Mouse (Mus musculus): ENCODE measurements around the gene Inpp4a. TPM values are rescaled to one million over a fixed set of nuclear protein-coding genes. Genes with fewer than 3 reads are reported as not detected.

Gene Inpp4a
- polyA plus RNA-seq, 1 experiment from 2014 or later = 17.8 TPM

DNA sequence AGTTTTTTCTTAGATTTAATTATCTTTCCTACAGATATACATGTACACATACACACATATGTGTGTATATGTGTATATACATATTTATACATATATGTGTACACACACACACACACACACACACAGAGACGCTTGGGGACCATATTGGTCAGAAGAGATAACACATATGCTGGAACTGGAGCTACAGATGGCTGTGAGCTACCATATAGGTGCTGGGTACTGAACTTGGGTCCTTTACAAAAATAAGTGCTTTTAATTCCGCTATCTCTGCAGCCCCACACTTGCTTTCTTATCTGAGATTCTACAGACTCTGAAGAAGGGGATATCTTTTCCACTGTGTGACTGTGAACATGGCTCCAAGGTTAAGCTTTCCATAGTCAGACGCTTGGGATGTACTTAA, 43.6 kb downstream of the Inpp4a start:
- Histone ChIP-seq H3K4me1 (ENCODE audit: control insufficient read depth, insufficient read depth, low read length) (0 out of 2 replicates have a peak, but pooled peaks cover 7% of the 10 kb centered on the region), H3K4me3 (ENCODE audit: low read length) (no peak overlapping the region), H3K4me2 (replicated peaks; ENCODE audit: low read depth, low read length) (no peak overlapping the region), H3K9me3 (ENCODE audit: control insufficient read depth, low read length) (no peaks in the 10 kb centered on the region), H3K27me3 (ENCODE audit: control insufficient read depth, insufficient read depth, low read length) (no peaks in the 10 kb centered on the region), H3K9ac (ENCODE audit: low read depth, low read length) (no peak overlapping the region), H3K27ac (ENCODE audit: low read depth, low read length) (no peak overlapping the region), H3K36me3 (ENCODE audit: control insufficient read depth, insufficient read depth, low read length) (no peaks in the 10 kb centered on the region)
- WGBS = 88% methylated on average over 3 of the region's 3 CpGs
- no peak for ATAC-seq (ENCODE audit: low FRiP score, low TSS enrichment)

DNA sequence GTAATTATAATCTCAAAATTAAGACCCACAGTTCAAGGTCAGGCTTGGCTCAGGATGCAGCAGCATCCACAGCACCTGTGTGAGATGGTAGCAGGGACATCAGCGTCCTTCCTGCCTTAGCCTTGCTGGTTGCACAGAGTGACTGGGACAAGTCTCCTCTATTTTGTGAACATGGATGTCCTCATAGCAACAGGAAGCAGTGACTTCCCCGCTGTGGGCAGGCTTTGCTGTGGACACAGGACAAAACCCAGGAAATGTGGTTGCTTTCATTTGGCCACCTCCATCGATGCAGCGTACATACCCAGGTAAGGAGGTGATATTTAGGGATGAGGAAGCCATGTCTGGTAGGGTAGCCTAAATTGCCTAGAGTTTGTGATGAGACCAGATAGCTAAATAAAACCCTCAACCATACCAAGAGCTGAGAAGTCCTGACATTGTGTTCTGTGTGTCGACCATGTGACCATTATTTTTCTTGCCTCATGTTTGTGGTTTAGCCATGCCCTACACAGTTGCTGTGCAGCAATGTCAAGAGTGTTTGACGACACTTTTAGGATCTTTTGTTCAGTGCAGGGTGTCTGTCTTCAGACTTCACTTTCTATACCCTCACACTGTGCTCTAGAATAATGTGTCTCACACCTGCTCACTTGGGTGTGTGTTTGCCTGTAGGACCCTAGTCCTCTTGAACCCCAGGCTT, 44.7 kb downstream of the Inpp4a start:
- H3K27me3 ChIP-seq (ENCODE audit: control insufficient read depth, insufficient read depth, low read length) = no peaks in the 10 kb centered on the region
- WGBS = 88% methylated on average over 6 of the region's 6 CpGs
- H3K36me3 ChIP-seq (ENCODE audit: control insufficient read depth, insufficient read depth, low read length) = no peaks in the 10 kb centered on the region
- 0 out of 2 replicates have a peak, but pooled peaks cover 7% of the 10 kb centered on the region for H3K4me1 ChIP-seq (ENCODE audit: control insufficient read depth, insufficient read depth, low read length)
- no peak overlapping the region for H3K9ac ChIP-seq (ENCODE audit: low read depth, low read length)
- ATAC-seq (ENCODE audit: low FRiP score, low TSS enrichment) = no peak
- H3K27ac ChIP-seq (ENCODE audit: low read depth, low read length) = no peak overlapping the region
- H3K4me2 ChIP-seq (replicated peaks; ENCODE audit: low read depth, low read length) = no peak overlapping the region
- no peak overlapping the region for H3K4me3 ChIP-seq (ENCODE audit: low read length)
- H3K9me3 ChIP-seq (ENCODE audit: control insufficient read depth, low read length) = no peaks in the 10 kb centered on the region

- H3K4me2 ChIP-seq (replicated peaks; ENCODE audit: low read depth, low read length) = no peak overlapping the region
- WGBS = 85% methylated on average over 9 of the region's 9 CpGs
These were observed 47.9 kb downstream of the Inpp4a start for GRCm38 (mm10) chr1:37347361-37348080.

GRCm38 (mm10) chr1:37350886-37351651, 51.4 kb downstream of the Inpp4a start:
- no peaks in the 10 kb centered on the region for H3K4me1 ChIP-seq (ENCODE audit: control insufficient read depth, insufficient read depth, low read length)
- no peaks in the 10 kb centered on the region for H3K9me3 ChIP-seq (ENCODE audit: control insufficient read depth, low read length)
- H3K4me3 ChIP-seq (ENCODE audit: low read length) = no peak overlapping the region
- ATAC-seq (ENCODE audit: low FRiP score, low TSS enrichment) = no peak
- no peak overlapping the region for H3K27ac ChIP-seq (ENCODE audit: low read depth, low read length)
- H3K27me3 ChIP-seq (ENCODE audit: control insufficient read depth, insufficient read depth, low read length) = no peaks in the 10 kb centered on the region
- no peak overlapping the region for H3K9ac ChIP-seq (ENCODE audit: low read depth, low read length)
- H3K4me2 ChIP-seq (replicated peaks; ENCODE audit: low read depth, low read length) = no peak overlapping the region
- WGBS = 74% methylated on average over 7 of the region's 7 CpGs
- no peaks in the 10 kb centered on the region for H3K36me3 ChIP-seq (ENCODE audit: control insufficient read depth, insufficient read depth, low read length)

More at GRCm38 (mm10) chr1:37347361-37348080, 47.9 kb downstream of the Inpp4a start:
- Histone ChIP-seq H3K27me3 (ENCODE audit: control insufficient read depth, insufficient read depth, low read length) (no peaks in the 10 kb centered on the region), H3K27ac (ENCODE audit: low read depth, low read length) (no peak overlapping the region), H3K9ac (ENCODE audit: low read depth, low read length) (no peak overlapping the region), H3K4me1 (ENCODE audit: control insufficient read depth, insufficient read depth, low read length) (no peaks in the 10 kb centered on the region), H3K4me3 (ENCODE audit: low read length) (no peak overlapping the region), H3K9me3 (ENCODE audit: control insufficient read depth, low read length) (no peaks in the 10 kb centered on the region), H3K36me3 (ENCODE audit: control insufficient read depth, insufficient read depth, low read length) (no peaks in the 10 kb centered on the region)
- ATAC-seq (ENCODE audit: low FRiP score, low TSS enrichment) = no peak

GRCm38 (mm10) chr1:37351961-37352360, 52.3 kb downstream of the Inpp4a start:
- Histone ChIP-seq H3K27ac (ENCODE audit: low read depth, low read length) (no peak overlapping the region), H3K36me3 (ENCODE audit: control insufficient read depth, insufficient read depth, low read length) (no peaks in the 10 kb centered on the region), H3K4me1 (ENCODE audit: control insufficient read depth, insufficient read depth, low read length) (no peaks in the 10 kb centered on the region), H3K9ac (ENCODE audit: low read depth, low read length) (no peak overlapping the region), H3K4me3 (ENCODE audit: low read length) (no peak overlapping the region), H3K4me2 (replicated peaks; ENCODE audit: low read depth, low read length) (no peak overlapping the region), H3K27me3 (ENCODE audit: control insufficient read depth, insufficient read depth, low read length) (no peaks in the 10 kb centered on the region), H3K9me3 (ENCODE audit: control insufficient read depth, low read length) (no peaks in the 10 kb centered on the region)
- WGBS = 96% methylated on average over 2 of the region's 2 CpGs
- ATAC-seq (ENCODE audit: low FRiP score, low TSS enrichment) = no peak

- H3K27ac ChIP-seq (ENCODE audit: low read depth, low read length) = no peak overlapping the region
- no peak overlapping the region for H3K9ac ChIP-seq (ENCODE audit: low read depth, low read length)
- H3K4me1 ChIP-seq (ENCODE audit: control insufficient read depth, insufficient read depth, low read length) = no peaks in the 10 kb centered on the region
- no peak for ATAC-seq (ENCODE audit: low FRiP score, low TSS enrichment)
- H3K4me3 ChIP-seq (ENCODE audit: low read length) = no peak overlapping the region
- no peaks in the 10 kb centered on the region; the same call in 1 of the 2 replicates for H3K36me3 ChIP-seq (ENCODE audit: control insufficient read depth, insufficient read depth, low read length)
- H3K9me3 ChIP-seq (ENCODE audit: control insufficient read depth, low read length) = no peaks in the 10 kb centered on the region
- 76% methylated on average over 4 of the region's 4 CpGs for WGBS
- no peak overlapping the region for H3K4me2 ChIP-seq (replicated peaks; ENCODE audit: low read depth, low read length)
- H3K27me3 ChIP-seq (ENCODE audit: control insufficient read depth, insufficient read depth, low read length) = no peaks in the 10 kb centered on the region
These were observed 53.8 kb downstream of the Inpp4a start for GRCm38 (mm10) chr1:37353456-37353855.

DNA sequence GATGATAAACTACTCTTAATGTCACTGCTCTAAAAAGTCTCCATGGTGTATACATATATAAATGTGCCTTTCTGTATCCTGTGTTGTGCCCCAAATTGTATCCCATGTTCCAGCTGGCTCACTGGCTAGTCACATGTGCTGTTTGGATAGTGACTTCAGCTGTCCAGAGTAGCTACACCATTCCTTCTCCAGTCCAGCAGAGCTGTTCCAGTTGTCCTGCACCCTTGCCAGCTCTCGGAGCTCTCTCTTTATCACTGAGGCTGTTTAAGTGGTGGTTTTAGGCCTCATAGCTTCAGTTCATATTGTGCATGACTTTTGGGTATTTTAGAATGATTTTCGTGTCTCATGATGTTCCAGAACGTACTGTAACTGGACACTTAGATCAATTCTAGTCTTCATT, 55.8 kb downstream of the Inpp4a start:
- no peak overlapping the region for H3K9ac ChIP-seq (ENCODE audit: low read depth, low read length)
- H3K27me3 ChIP-seq (ENCODE audit: control insufficient read depth, insufficient read depth, low read length) = no peaks in the 10 kb centered on the region
- no peak for ATAC-seq (ENCODE audit: low FRiP score, low TSS enrichment)
- no peaks in the 10 kb centered on the region for H3K4me1 ChIP-seq (ENCODE audit: control insufficient read depth, insufficient read depth, low read length)
- H3K9me3 ChIP-seq (ENCODE audit: control insufficient read depth, low read length) = no peaks in the 10 kb centered on the region
- H3K4me3 ChIP-seq (ENCODE audit: low read length) = no peak overlapping the region
- no peak overlapping the region for H3K4me2 ChIP-seq (replicated peaks; ENCODE audit: low read depth, low read length)
- 93% methylated on average over 3 of the region's 3 CpGs for WGBS
- H3K27ac ChIP-seq (ENCODE audit: low read depth, low read length) = no peak overlapping the region
- H3K36me3 ChIP-seq (ENCODE audit: control insufficient read depth, insufficient read depth, low read length) = peaks cover 4% of the 10 kb centered on the region; the same call in 1 of the 2 replicates

DNA sequence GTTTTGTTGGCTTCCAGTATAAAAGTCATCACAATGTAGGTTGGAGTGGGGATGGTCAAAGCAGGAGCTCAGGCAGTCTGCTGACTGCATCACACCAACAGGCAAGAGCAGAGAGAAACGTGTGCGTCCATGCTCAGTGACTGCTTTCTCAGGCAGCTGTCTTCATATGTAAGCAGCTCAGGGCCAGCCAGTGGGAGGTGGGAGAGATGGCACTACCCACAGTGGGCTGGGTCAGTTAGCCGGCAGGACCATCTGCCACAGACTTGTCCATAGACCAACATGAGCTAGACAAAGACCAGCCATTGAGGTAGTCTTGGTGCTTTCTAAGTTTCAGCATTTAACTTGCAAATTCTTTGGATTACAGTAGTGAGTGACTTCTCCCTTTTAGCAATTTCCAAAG, 56.6 kb downstream of the Inpp4a start:
- Histone ChIP-seq H3K4me3 (ENCODE audit: low read length) (no peak overlapping the region), H3K4me2 (replicated peaks; ENCODE audit: low read depth, low read length) (no peak overlapping the region), H3K9ac (ENCODE audit: low read depth, low read length) (no peak overlapping the region), H3K27ac (ENCODE audit: low read depth, low read length) (no peak overlapping the region), H3K36me3 (ENCODE audit: control insufficient read depth, insufficient read depth, low read length) (peaks cover 4% of the 10 kb centered on the region; the same call in 1 of the 2 replicates), H3K9me3 (ENCODE audit: control insufficient read depth, low read length) (no peaks in the 10 kb centered on the region), H3K4me1 (ENCODE audit: control insufficient read depth, insufficient read depth, low read length) (no peaks in the 10 kb centered on the region), H3K27me3 (ENCODE audit: control insufficient read depth, insufficient read depth, low read length) (no peaks in the 10 kb centered on the region)
- no peak for ATAC-seq (ENCODE audit: low FRiP score, low TSS enrichment)
- WGBS = 87% methylated on average over 3 of the region's 3 CpGs
